Mouse (Mus musculus) myocyte (in vitro differentiated cells): Measurements from ENCODE around the gene Gm2174. TPM values are rescaled to one million over a fixed set of nuclear protein-coding genes. Genes with fewer than 3 reads are reported as not detected.

ENCODE experiments used
- H3K27me3 ChIP-seq: one replicate; pipeline ENCODE4 v1.6.1; 2011; ENCODE audit not compliant: control insufficient read depth, insufficient read depth, insufficient read length
- H3K36me3 ChIP-seq: one replicate; pipeline ENCODE4 v1.6.1; 2011; ENCODE audit not compliant: control insufficient read depth, insufficient read depth
- H3K4me2 ChIP-seq: one replicate; pipeline ENCODE4 v1.6.1; 2011; ENCODE audit warnings: low read depth, control low read depth
- H3K4me3 ChIP-seq: one replicate; pipeline ENCODE4 v1.5.1; 2011; ENCODE audit warnings: mild to moderate bottlenecking, control low read depth, moderate library complexity
- H3K79me2 ChIP-seq: one replicate; pipeline ENCODE4 v1.6.1; 2011; ENCODE audit not compliant: control insufficient read depth, insufficient read depth
- H3ac ChIP-seq: one replicate; pipeline ENCODE4 v1.6.1; 2011; ENCODE audit not compliant: control insufficient read depth, insufficient read length
- CEBPB ChIP-seq: IDR thresholded peaks from 2 replicates; pipeline ENCODE4 v1.6.1; 2011; ENCODE audit warnings: mild to moderate bottlenecking, moderate library complexity; ENCODE audit not compliant: poor library complexity, insufficient read depth, severe bottlenecking
- E2F4 ChIP-seq: IDR thresholded peaks from one replicate; pipeline ENCODE4 v1.6.1; 2011; ENCODE audit warnings: mild to moderate bottlenecking, control low read depth, moderate library complexity; ENCODE audit not compliant: insufficient read depth
- MAX ChIP-seq: IDR thresholded peaks from one replicate; pipeline ENCODE4 v1.6.1; 2011; ENCODE audit warnings: low read depth, mild to moderate bottlenecking, control low read depth
- MYOD1 ChIP-seq, 3 experiments: IDR thresholded peaks; one replicate each; pipeline ENCODE4 v1.6.1; 2011; ENCODE audit warnings: control low read depth in 2 of 3, low read depth in 2 of 3, mild to moderate bottlenecking in 2 of 3, moderate library complexity in 1 of 3; ENCODE audit not compliant: insufficient read length in 2 of 3, control insufficient read depth in 1 of 3
- MYOG ChIP-seq, 3 experiments: IDR thresholded peaks; one replicate each; pipeline ENCODE4 v1.6.1; 2011; ENCODE audit warnings: control low read depth in 2 of 3, low read depth in 2 of 3, mild to moderate bottlenecking in 2 of 3; ENCODE audit not compliant: insufficient read length in 2 of 3, control insufficient read depth in 1 of 3, insufficient read depth in 1 of 3
- POLR2A ChIP-seq: IDR thresholded peaks from one replicate; pipeline ENCODE4 v1.6.1; 2011; ENCODE audit warnings: low read depth, mild to moderate bottlenecking, control low read depth, moderate library complexity; ENCODE audit not compliant: insufficient read length
- POLR2AphosphoS2 ChIP-seq: IDR thresholded peaks from one replicate; pipeline ENCODE4 v1.6.1; 2011; ENCODE audit warnings: low read depth, control low read depth; ENCODE audit not compliant: insufficient read length
- REST ChIP-seq: IDR thresholded peaks from one replicate; pipeline ENCODE4 v1.6.1; 2011; ENCODE audit warnings: mild to moderate bottlenecking, control low read depth, moderate library complexity; ENCODE audit not compliant: insufficient read depth, insufficient read length
- SRF ChIP-seq: IDR thresholded peaks from one replicate; pipeline ENCODE4 v1.6.1; 2011; ENCODE audit warnings: low read depth; ENCODE audit not compliant: control insufficient read depth, insufficient read length
- TCF12 ChIP-seq: IDR thresholded peaks from one replicate; pipeline ENCODE4 v1.6.1; 2011; ENCODE audit warnings: mild to moderate bottlenecking, control low read depth; ENCODE audit not compliant: poor library complexity, insufficient read depth, severe bottlenecking
- TCF3 ChIP-seq: IDR thresholded peaks from one replicate; pipeline ENCODE4 v1.6.1; 2011; ENCODE audit warnings: low read depth, control low read depth; ENCODE audit not compliant: insufficient read length
- USF1 ChIP-seq: IDR thresholded peaks from one replicate; pipeline ENCODE4 v1.6.1; 2011; ENCODE audit warnings: low read depth, mild to moderate bottlenecking, control low read depth, moderate library complexity
- polyA plus RNA-seq: library from polyadenylated mRNA; unstranded; fragments of >200 nt; fragmentation: generic; extraction: Trizol; gene quantifications from one replicate; pipeline ENCODE4 v1.2.1, GENCODE M21; 2012; ENCODE audit warnings: missing spikeins

The Gm2174 gene
- polyA plus RNA-seq, 1 experiment, result 0.26 TPM

GRCm38 (mm10) chrX:56454671-56455371 lies 7.1 kb downstream of the Gm2174 start, which contains the start of gene Ints6l:
Gene Ints6l (plus strand): TSS chrX:56454857.
- Histone ChIP-seq H3ac (peak within 1 kb of the TSS; percentile 22), H3K4me3 (peak within 1 kb of the TSS; percentile 51), H3K36me3 (no peaks in the 10 kb centered on the region), H3K79me2 (no peaks in the 10 kb centered on the region), H3K4me2 (peak within 1 kb of the TSS; percentile 86), H3K27me3 (no peaks in the 10 kb centered on the region)
- TF ChIP-seq MYOD1 (IDR thresholded peaks at IDR 0.05; ENCODE audit: control insufficient read depth in 1 of 3, insufficient read length in 2 of 3, low read depth in 2 of 3) (no peak), USF1 (peak; percentile 92), POLR2AphosphoS2 (peak; percentile 92), POLR2A (peak; percentile 98), TCF12 (no peak), TCF3 (no peak)

GRCm38 (mm10) chrX:56455372-56456246 lies 7.8 kb downstream of the Gm2174 start:
- Histone ChIP-seq H3K4me3 (peak overlapping the region; percentile 51), H3K79me2 (no peaks in the 10 kb centered on the region), H3ac (peak overlapping the region; percentile 22), H3K4me2 (peak overlapping the region; percentile 86), H3K27me3 (no peaks in the 10 kb centered on the region), H3K36me3 (no peaks in the 10 kb centered on the region)
- peak; percentile 61 for TF ChIP-seq POLR2A
- TF ChIP-seq TCF3, result no peak
- peak; percentile 78 for TF ChIP-seq POLR2AphosphoS2

- peak overlapping the region; percentile 51 for H3K4me3 ChIP-seq
- H3K79me2 ChIP-seq, result no peaks in the 10 kb centered on the region
- no peaks in the 10 kb centered on the region for H3K36me3 ChIP-seq
- H3ac ChIP-seq, result no peak overlapping the region
- no peak for TF ChIP-seq POLR2A
- no peak for TF ChIP-seq MYOD1 (IDR thresholded peaks at IDR 0.05; ENCODE audit: control insufficient read depth in 1 of 3, insufficient read length in 2 of 3, low read depth in 2 of 3)
- TF ChIP-seq REST, result no peak
- TF ChIP-seq TCF12, result no peak
- no peak for TF ChIP-seq MYOG (IDR thresholded peaks at IDR 0.05; ENCODE audit: control insufficient read depth in 1 of 3, insufficient read depth in 1 of 3, insufficient read length in 2 of 3, low read depth in 2 of 3)
- no peak for TF ChIP-seq POLR2AphosphoS2
- TF ChIP-seq E2F4, result no peak
- no peak for TF ChIP-seq TCF3
- no peak for TF ChIP-seq CEBPB
- no peak for TF ChIP-seq SRF
- no peak for TF ChIP-seq MAX
- no peak for TF ChIP-seq USF1
- H3K4me2 ChIP-seq, result peak overlapping the region; percentile 65
- H3K27me3 ChIP-seq, result no peaks in the 10 kb centered on the region
These were observed 8.6 kb downstream of the Gm2174 start for GRCm38 (mm10) chrX:56456379-56456778.

- TF ChIP-seq MYOG (IDR thresholded peaks at IDR 0.05; ENCODE audit: control insufficient read depth in 1 of 3, insufficient read depth in 1 of 3, insufficient read length in 2 of 3, low read depth in 2 of 3) (no peak), CEBPB (no peak), MAX (no peak), MYOD1 (IDR thresholded peaks at IDR 0.05; ENCODE audit: control insufficient read depth in 1 of 3, insufficient read length in 2 of 3, low read depth in 2 of 3) (no peak), TCF12 (no peak), E2F4 (no peak), REST (no peak), USF1 (no peak), POLR2A (no peak), TCF3 (no peak), SRF (no peak), POLR2AphosphoS2 (no peak)
- Histone ChIP-seq H3K4me3 (no peak overlapping the region), H3K79me2 (no peaks in the 10 kb centered on the region), H3K36me3 (no peaks in the 10 kb centered on the region), H3K4me2 (no peak overlapping the region), H3ac (no peak overlapping the region), H3K27me3 (no peaks in the 10 kb centered on the region)
These were observed 14.5 kb downstream of the Gm2174 start for GRCm38 (mm10) chrX:56462020-56462933.
